Mouse (Mus musculus) spleen, postnatal 14 days (tissue): Measurements from ENCODE around the gene Larp4.

Experiments used
- DNase-seq, 2 experiments: peaks; one replicate each; pipeline ENCODE4 v3.0.0; 2021 to 2022; ENCODE audit warnings: low spot score in 2 of 2

Gene Larp4

GRCm38 (mm10) chr15:100057698-100058097 is 87.8 kb downstream of the Larp4 start:
- DNase-seq, result no peak

- DNase-seq, result no peak
Observed at GRCm38 (mm10) chr15:100058143-100058542, 88.3 kb downstream of the Larp4 start.

GRCm38 (mm10) chr15:100058912-100059311 is 89.0 kb downstream of the Larp4 start:
- DNase-seq, result no peak

GRCm38 (mm10) chr15:100059626-100060311 is 89.9 kb downstream of the Larp4 start:
- no peak for DNase-seq

GRCm38 (mm10) chr15:100060513-100061140 is 90.8 kb downstream of the Larp4 start:
- no peak for DNase-seq

- no peak for DNase-seq
Observed at GRCm38 (mm10) chr15:100061377-100061776, 91.5 kb downstream of the Larp4 start.

GRCm38 (mm10) chr15:100063229-100063773 is 93.4 kb downstream of the Larp4 start:
- no peak for DNase-seq
